ENCODE assay signal across 13 mouse cellular contexts in genomic region chr2:33475961-33476360, GRCm38 (mm10). TPM values are rescaled to one million over a fixed set of nuclear protein-coding genes. Genes with fewer than 3 reads are reported as not detected.
DNase-seq lines count a peak whose midpoint lies in the region; ATAC-seq and TF ChIP-seq lines count a peak whose summit lies in the region.
"Had no signal": no experiment of that assay in that cellular context is flagged by ENCODE, and none has a peak within 500 bp of the region (broad histone marks: within the 10 kb centered on the region; RNA-seq: fewer than 3 reads in every experiment).

No protein-coding gene starts in this region.

- no peak overlapping the region for H3K4me3 ChIP-seq in forebrain, postnatal 0 days (ENCODE audit: low read depth, low read length)
- no peak overlapping the region for H3K4me3 ChIP-seq in forebrain, embryonic 10.5 days
- no peak overlapping the region for H3K4me3 ChIP-seq in MEL (ENCODE audit: control insufficient read depth in 1 of 2, insufficient read depth in 1 of 2, low read depth in 2 of 2, low read length in 2 of 2)
- no peak overlapping the region for H3K4me3 ChIP-seq in embryonic facial prominence, embryonic 11.5 days (ENCODE audit: low read depth, low read length)
- no peak overlapping the region for H3K4me3 ChIP-seq in limb, embryonic 11.5 days (ENCODE audit: low read depth, low read length)
- H3K4me3 ChIP-seq in kidney, embryonic 14.5 days (ENCODE audit: low read length): no peak overlapping the region

- no peaks in the 10 kb centered on the region for H3K9me3 ChIP-seq in forebrain, postnatal 0 days (ENCODE audit: low read length)
- 0 out of 2 replicates have a peak, but pooled peaks cover 3% of the 10 kb centered on the region for H3K9me3 ChIP-seq in forebrain, embryonic 10.5 days
- H3K9me3 ChIP-seq in MEL (replicated peaks; ENCODE audit: insufficient read depth, low read length): no peaks in the 10 kb centered on the region
- H3K9me3 ChIP-seq in embryonic facial prominence, embryonic 11.5 days (replicated peaks; ENCODE audit: control insufficient read depth, low read length): no peaks in the 10 kb centered on the region
- no peaks in the 10 kb centered on the region for H3K9me3 ChIP-seq in limb, embryonic 11.5 days (ENCODE audit: control insufficient read depth, low read length)
- H3K9me3 ChIP-seq in kidney, embryonic 14.5 days (ENCODE audit: control insufficient read depth, low read length): no peaks in the 10 kb centered on the region

- TF ChIP-seq EP300 in MEL (IDR thresholded peaks at IDR 0.05; ENCODE audit: low read depth in 1 of 2, low read length in 2 of 2): no peak

- ATAC-seq in forebrain, postnatal 0 days: peak; percentile 63
- ATAC-seq in embryonic facial prominence, embryonic 11.5 days (replicated peaks; ENCODE audit: insufficient number of reproducible peaks, low FRiP score, low TSS enrichment, low read depth): no peak
- ATAC-seq in limb, embryonic 11.5 days (ENCODE audit: insufficient number of reproducible peaks, low FRiP score, low TSS enrichment, low read depth): no peak
- ATAC-seq in kidney, embryonic 14.5 days (ENCODE audit: low FRiP score, low TSS enrichment): no peak
- ATAC-seq: intestine, postnatal 0 days had no signal

- H3K79me2 ChIP-seq in MEL (ENCODE audit: control insufficient read depth, insufficient read depth, low read length, poor library complexity): no peaks in the 10 kb centered on the region

- H3K27ac ChIP-seq in forebrain, postnatal 0 days (ENCODE audit: low read depth, low read length): no peak overlapping the region
- no peak overlapping the region for H3K27ac ChIP-seq in forebrain, embryonic 10.5 days
- H3K27ac ChIP-seq in MEL (ENCODE audit: control insufficient read depth, low read depth, low read length): no peak overlapping the region
- no peak overlapping the region for H3K27ac ChIP-seq in embryonic facial prominence, embryonic 11.5 days (replicated peaks; ENCODE audit: low read depth, low read length)
- no peak overlapping the region for H3K27ac ChIP-seq in limb, embryonic 11.5 days (replicated peaks; ENCODE audit: low read depth, low read length)
- no peak overlapping the region for H3K27ac ChIP-seq in kidney, embryonic 14.5 days (ENCODE audit: low read depth, low read length)

- TF ChIP-seq RAD21 in MEL (IDR thresholded peaks at IDR 0.05; ENCODE audit: low read depth, low read length): no peak

- H3K4me2 ChIP-seq in forebrain, postnatal 0 days (ENCODE audit: low read depth): no peak overlapping the region
- no peak overlapping the region for H3K4me2 ChIP-seq in embryonic facial prominence, embryonic 11.5 days (ENCODE audit: low read depth, low read length)
- no peak overlapping the region for H3K4me2 ChIP-seq in limb, embryonic 11.5 days (ENCODE audit: low read depth, severe bottlenecking)
- no peak overlapping the region for H3K4me2 ChIP-seq in kidney, embryonic 14.5 days (replicated peaks; ENCODE audit: low read depth, low read length)

- no peak for TF ChIP-seq CTCF in forebrain, postnatal 0 days (IDR thresholded peaks at IDR 0.05; ENCODE audit: low read depth)
- TF ChIP-seq CTCF in MEL (IDR thresholded peaks at IDR 0.05 in 2 of 3, conservative IDR thresholded peaks at IDR 0.05 in 1 of 3; ENCODE audit: control insufficient read depth in 1 of 3, insufficient read depth in 1 of 3, low read depth in 2 of 3, low read length in 3 of 3, poor library complexity in 1 of 3, severe bottlenecking in 1 of 3): no peak

- H3K4me1 ChIP-seq in forebrain, postnatal 0 days (ENCODE audit: insufficient read depth): peaks cover 11% of the 10 kb centered on the region
- H3K4me1 ChIP-seq in forebrain, embryonic 10.5 days: peaks cover 7% of the 10 kb centered on the region
- no peaks in the 10 kb centered on the region for H3K4me1 ChIP-seq in MEL (ENCODE audit: control insufficient read depth in 1 of 2, insufficient read depth in 2 of 2, low read length in 2 of 2)
- no peaks in the 10 kb centered on the region for H3K4me1 ChIP-seq in embryonic facial prominence, embryonic 11.5 days (ENCODE audit: control insufficient read depth, insufficient read depth, low read length)
- H3K4me1 ChIP-seq in limb, embryonic 11.5 days (ENCODE audit: control insufficient read depth, insufficient read depth, low read length): no peaks in the 10 kb centered on the region
- H3K4me1 ChIP-seq in kidney, embryonic 14.5 days (ENCODE audit: control insufficient read depth, insufficient read depth, low read length): no peaks in the 10 kb centered on the region

- DNase-seq in forebrain, postnatal 0 days: peak; percentile 94
- no peak for DNase-seq in forebrain, embryonic 10.5 days (ENCODE audit: extremely low spot score, low spot score)
- no peak for DNase-seq in MEL (ENCODE audit: low read depth, low spot score)
- DNase-seq in embryonic facial prominence, embryonic 11.5 days (ENCODE audit: low spot score): peak; percentile 76
- peak; percentile 46 for DNase-seq in limb, embryonic 11.5 days (ENCODE audit: low spot score)
- no peak for DNase-seq in heart, adult 8-10 months (ENCODE audit: low spot score)
- DNase-seq in heart, postnatal 25 days (ENCODE audit: low spot score): no peak
- DNase-seq: adrenal gland, postnatal 10 days; B cell, adult 2 months; cerebellum, adult 2 months; gastrocnemius, postnatal 14 days had no signal

- H3K27me3 ChIP-seq in forebrain, postnatal 0 days (ENCODE audit: insufficient read depth, low read length): no peaks in the 10 kb centered on the region
- no peaks in the 10 kb centered on the region for H3K27me3 ChIP-seq in forebrain, embryonic 10.5 days (ENCODE audit: poor library complexity, severe bottlenecking)
- H3K27me3 ChIP-seq in MEL (ENCODE audit: control insufficient read depth in 1 of 2, insufficient read depth in 2 of 2, low read length in 2 of 2): peaks cover 0 to 8% of the 10 kb centered on the region in 2 experiments; a peak in 3 of 4 replicates
- no peaks in the 10 kb centered on the region for H3K27me3 ChIP-seq in embryonic facial prominence, embryonic 11.5 days (ENCODE audit: control insufficient read depth, insufficient read depth, low read length)
- no peaks in the 10 kb centered on the region for H3K27me3 ChIP-seq in limb, embryonic 11.5 days (ENCODE audit: control insufficient read depth, insufficient read depth, low read length)
- no peaks in the 10 kb centered on the region for H3K27me3 ChIP-seq in kidney, embryonic 14.5 days (ENCODE audit: control insufficient read depth, insufficient read depth, low read length)

- intact Hi-C loops in heart, postnatal 25 days (cut with DNase I): no loop called here

- H3K36me3 ChIP-seq in forebrain, postnatal 0 days (ENCODE audit: insufficient read depth): no peaks in the 10 kb centered on the region
- no peaks in the 10 kb centered on the region for H3K36me3 ChIP-seq in forebrain, embryonic 10.5 days (replicated peaks)
- no peaks in the 10 kb centered on the region for H3K36me3 ChIP-seq in MEL (ENCODE audit: control insufficient read depth in 1 of 2, insufficient read depth in 2 of 2, low read length in 2 of 2)
- no peaks in the 10 kb centered on the region for H3K36me3 ChIP-seq in embryonic facial prominence, embryonic 11.5 days (replicated peaks; ENCODE audit: control insufficient read depth, insufficient read depth, low read depth, low read length)
- no peaks in the 10 kb centered on the region for H3K36me3 ChIP-seq in limb, embryonic 11.5 days (ENCODE audit: control insufficient read depth, insufficient read depth, low read length)
- no peaks in the 10 kb centered on the region for H3K36me3 ChIP-seq in kidney, embryonic 14.5 days (ENCODE audit: control insufficient read depth, insufficient read depth, low read length)

- no peak for TF ChIP-seq POLR2A in MEL (IDR thresholded peaks at IDR 0.05; ENCODE audit: control insufficient read depth in 1 of 2, insufficient read depth in 1 of 2, low read depth in 1 of 2, low read length in 2 of 2, poor library complexity in 1 of 2)

- H3K9ac ChIP-seq in forebrain, postnatal 0 days: no peak overlapping the region
- no peak overlapping the region for H3K9ac ChIP-seq in MEL (ENCODE audit: control insufficient read depth, low read depth, low read length, poor library complexity, severe bottlenecking)
- no peak overlapping the region for H3K9ac ChIP-seq in embryonic facial prominence, embryonic 11.5 days (replicated peaks; ENCODE audit: low read length)
- H3K9ac ChIP-seq in limb, embryonic 11.5 days (ENCODE audit: low read length): no peak overlapping the region
- H3K9ac ChIP-seq in kidney, embryonic 14.5 days (ENCODE audit: low read depth, low read length): no peak overlapping the region

TF ChIP-seq in MEL, 35 proteins besides CTCF, POLR2A, EP300 and RAD21 (continues in another document):
- no peak for TF ChIP-seq HCFC1 (IDR thresholded peaks at IDR 0.05; ENCODE audit: low read depth, low read length)
- TF ChIP-seq MXI1 (IDR thresholded peaks at IDR 0.05; ENCODE audit: low read depth, low read length): no peak

RNA-seq across cellular contexts. Expression of gene Zbtb43, which starts 7.6 kb away (rescaled TPM):
- total RNA-seq in forebrain, postnatal 0 days (2014; rRNA removed): 32.2 and 46.5 TPM in 2 replicates
- polyA plus RNA-seq in forebrain, postnatal 0 days (2015; fragmentation: Nextera tagmentation; extraction: Ambion mirVana): 19.2 and 24.4 TPM in 2 replicates
- 19.8 and 19.9 TPM in 2 replicates for polyA plus RNA-seq in forebrain, embryonic 10.5 days (2016; fragmentation: Nextera tagmentation; extraction: Ambion mirVana)
- total RNA-seq in MEL (2012; rRNA removed): 13.7 and 17.7 TPM in 2 replicates
- polyA plus RNA-seq in MEL (2012; ENCODE audit: insufficient read depth in 1 of 2, insufficient read length in 2 of 2, low read depth in 1 of 2, low replicate concordance in 2 of 2, missing spikeins in 1 of 2): 10 to 100 TPM in 1 of 2 experiments, not detected in 1; 15.5 TPM
- 23.7 and 25.5 TPM in 2 replicates for polyA plus RNA-seq in embryonic facial prominence, embryonic 11.5 days (2014; fragmentation: Nextera tagmentation; extraction: Ambion mirVana)
- 18.4 and 21.9 TPM in 2 replicates for polyA plus RNA-seq in limb, embryonic 11.5 days (2014; fragmentation: Nextera tagmentation; extraction: Ambion mirVana)
- 10 to 100 TPM; 17.0 to 19.1 (median 17.5) TPM for total RNA-seq in heart, adult 8-10 months (2022)
- 10 to 100 TPM; 21.3 to 24.2 TPM for total RNA-seq in heart, postnatal 25 days (2021)
- 11.8 and 25.5 TPM in 2 replicates for polyA plus RNA-seq in kidney, embryonic 14.5 days (2014; fragmentation: Nextera tagmentation; extraction: Ambion mirVana)

RNA-seq across cellular contexts. Expression of gene Zbtb34, which starts 44.8 kb away (rescaled TPM):
- total RNA-seq in forebrain, postnatal 0 days (2014; rRNA removed): 20.9 and 24.1 TPM in 2 replicates
- polyA plus RNA-seq in forebrain, postnatal 0 days (2015; fragmentation: Nextera tagmentation; extraction: Ambion mirVana): 3.7 and 4.5 TPM in 2 replicates
- polyA plus RNA-seq in forebrain, embryonic 10.5 days (2016; fragmentation: Nextera tagmentation; extraction: Ambion mirVana): 6.6 and 7.6 TPM in 2 replicates
- total RNA-seq in MEL (2012; rRNA removed): 9.6 and 9.7 TPM in 2 replicates
- polyA plus RNA-seq in MEL (2012; ENCODE audit: insufficient read depth in 1 of 2, insufficient read length in 2 of 2, low read depth in 1 of 2, low replicate concordance in 2 of 2, missing spikeins in 1 of 2): 10 to 100 TPM in 1 of 2 experiments, not detected in 1; 10.1 TPM
- 7.2 and 7.6 TPM in 2 replicates for polyA plus RNA-seq in embryonic facial prominence, embryonic 11.5 days (2014; fragmentation: Nextera tagmentation; extraction: Ambion mirVana)
- polyA plus RNA-seq in limb, embryonic 11.5 days (2014; fragmentation: Nextera tagmentation; extraction: Ambion mirVana): 7.7 and 9.8 TPM in 2 replicates
- 1 to 10 TPM; 5.6 to 6.9 (median 6.5) TPM for total RNA-seq in heart, adult 8-10 months (2022)
- 1 to 10 TPM; 8.0 to 8.3 TPM for total RNA-seq in heart, postnatal 25 days (2021)
- 3.5 and 8.1 TPM in 2 replicates for polyA plus RNA-seq in kidney, embryonic 14.5 days (2014; fragmentation: Nextera tagmentation; extraction: Ambion mirVana)

Comparison
In these comparisons a context has a peak if more than half of its experiments do, and no peak if none do; other contexts are left out.
1. DNase-seq: peak in forebrain, postnatal 0 days (single experiment), embryonic facial prominence, embryonic 11.5 days (single experiment) and limb, embryonic 11.5 days (single experiment); none in forebrain, embryonic 10.5 days (single experiment), MEL (single experiment), heart, adult 8-10 months (single experiment) and heart, postnatal 25 days (single experiment).